Mouse (Mus musculus) right cerebral cortex, postnatal 25 days (tissue): ENCODE measurements around the gene Rassf5.
"Not testable (repeated sequence)": the region's sequence is repeated elsewhere in the genome, so short reads cannot be mapped to it uniquely, and the experiment has no call there.

Source experiments
- DNase-seq: peaks from one replicate; pipeline ENCODE4 v3.0.0; 2022

Rassf5 gene

DNA sequence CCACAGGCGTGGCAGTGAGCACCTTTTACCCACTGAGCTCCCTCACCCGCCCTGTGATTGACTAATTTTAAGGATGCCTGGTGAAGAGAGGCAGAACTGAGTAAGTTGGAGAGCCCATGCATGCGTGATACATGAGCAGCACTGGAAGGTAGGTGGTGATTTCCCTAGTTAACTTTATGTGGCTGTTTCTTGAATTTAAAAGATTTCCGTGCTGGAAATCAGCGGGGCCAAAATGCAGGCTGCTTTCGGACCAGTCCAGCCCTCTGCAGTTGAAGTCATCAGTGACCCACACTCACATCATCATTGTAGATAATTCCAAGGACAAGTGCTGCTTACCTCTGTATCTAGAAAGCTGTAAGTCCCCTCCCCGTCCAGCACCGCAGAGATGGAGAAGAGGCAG lies 69.2 kb downstream of the Rassf5 start:
- DNase-seq = no peak

DNA sequence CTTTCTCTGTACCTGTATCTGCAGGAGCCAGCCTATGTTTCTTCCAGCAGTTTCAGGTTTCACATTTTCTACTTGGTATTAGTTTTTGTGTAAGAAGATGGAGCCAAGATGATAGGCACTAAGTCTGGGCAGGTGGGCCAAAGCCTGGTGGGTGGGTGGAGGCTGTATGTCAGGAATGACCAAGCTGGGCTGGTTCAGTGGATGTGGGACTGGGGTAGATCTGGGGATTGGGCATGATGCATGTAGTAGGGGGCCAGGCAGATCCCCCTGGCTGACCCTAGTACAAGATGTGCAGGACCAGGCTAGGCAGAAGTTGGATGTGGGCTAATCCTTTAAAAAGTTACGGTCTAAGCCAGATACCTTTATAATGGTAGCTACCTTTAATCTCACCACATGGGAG lies 69.9 kb downstream of the Rassf5 start:
- DNase-seq = no peak

DNA sequence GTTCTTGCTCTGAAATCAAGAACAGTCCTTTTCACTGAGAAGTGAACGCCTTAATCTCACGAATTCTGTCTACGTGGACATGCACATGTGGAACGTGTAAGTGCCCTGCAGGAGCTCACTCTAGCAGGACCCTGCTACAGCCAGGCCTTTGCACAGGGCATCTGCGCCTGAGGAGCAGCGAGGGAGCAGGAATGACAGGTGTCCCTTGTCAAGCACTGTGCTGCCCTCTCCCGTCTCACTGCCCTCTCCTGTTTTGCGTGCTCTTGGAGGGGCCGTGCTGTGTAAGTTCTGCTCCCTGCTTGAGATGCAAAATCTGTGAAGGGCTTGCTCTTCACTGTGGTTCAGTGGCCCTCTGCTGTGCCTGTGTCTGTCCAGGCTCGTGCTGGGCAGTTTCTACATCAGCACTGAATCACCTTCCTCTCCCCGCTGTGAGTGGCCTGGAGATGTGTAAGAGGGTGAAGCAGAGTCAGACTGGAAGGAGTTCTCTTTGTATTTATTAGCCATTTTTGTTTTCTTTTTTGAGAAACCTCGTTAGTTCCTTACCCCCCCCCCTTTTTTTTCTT lies 70.7 kb downstream of the Rassf5 start:
- no peak for DNase-seq

DNA sequence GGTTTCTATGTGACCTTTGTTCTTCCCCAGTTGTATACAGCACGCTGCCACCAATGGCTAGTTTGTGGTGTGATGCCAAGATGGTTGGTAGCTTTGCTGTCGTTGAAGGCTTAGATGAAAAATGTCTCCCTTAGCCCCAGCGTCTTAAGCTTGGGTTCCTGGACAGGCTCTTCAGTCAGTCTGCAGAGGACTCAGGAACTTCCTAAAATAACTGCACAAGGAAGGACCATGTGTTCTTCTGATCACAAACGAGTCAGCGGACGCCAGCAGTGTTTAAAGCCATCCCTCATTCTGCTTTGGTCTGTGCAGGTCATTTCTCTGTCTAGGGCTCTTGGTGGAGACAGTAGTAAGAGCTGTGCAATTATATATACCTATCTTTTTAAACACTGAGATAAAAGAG lies 71.2 kb downstream of the Rassf5 start:
- DNase-seq = no peak

DNA sequence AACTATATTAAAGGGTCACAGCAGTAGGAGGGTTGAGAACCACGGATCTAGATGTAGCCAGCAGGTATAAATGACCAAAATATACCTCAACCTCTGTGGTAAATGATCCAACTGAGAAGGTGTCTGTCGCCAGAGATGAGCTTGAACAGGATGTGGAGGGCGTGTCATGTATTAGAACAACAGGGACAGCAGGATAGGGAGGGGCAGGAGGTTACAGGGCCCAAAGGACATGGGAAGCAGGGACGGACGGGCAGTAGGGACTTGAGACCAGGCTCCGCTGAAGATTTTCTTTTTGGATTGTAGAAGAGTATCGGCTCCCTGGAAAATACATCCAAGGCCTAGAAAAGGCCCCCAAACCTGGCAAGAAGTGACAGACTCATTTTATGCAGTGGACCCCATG lies 72.1 kb downstream of the Rassf5 start:
- DNase-seq = no peak

DNA sequence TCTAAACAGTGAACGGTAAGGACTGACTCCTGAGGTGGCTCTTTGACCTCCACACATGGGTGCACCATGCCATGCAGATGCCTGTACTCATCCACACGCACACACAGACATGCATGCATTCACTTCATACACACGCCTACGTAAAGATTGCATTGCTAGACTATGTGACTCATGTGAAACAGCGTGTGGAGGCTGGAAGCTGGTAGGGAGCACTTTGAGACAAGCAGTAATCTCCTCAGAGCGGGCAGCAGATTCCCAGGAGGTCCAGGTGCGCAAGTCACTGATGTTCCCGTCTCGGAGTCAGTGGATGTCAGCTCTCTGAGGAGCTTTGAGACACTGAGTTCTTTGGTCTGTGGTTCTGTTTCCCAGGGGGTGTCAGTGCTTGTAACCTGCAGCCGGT lies 77.4 kb downstream of the Rassf5 start:
- no peak for DNase-seq

DNA sequence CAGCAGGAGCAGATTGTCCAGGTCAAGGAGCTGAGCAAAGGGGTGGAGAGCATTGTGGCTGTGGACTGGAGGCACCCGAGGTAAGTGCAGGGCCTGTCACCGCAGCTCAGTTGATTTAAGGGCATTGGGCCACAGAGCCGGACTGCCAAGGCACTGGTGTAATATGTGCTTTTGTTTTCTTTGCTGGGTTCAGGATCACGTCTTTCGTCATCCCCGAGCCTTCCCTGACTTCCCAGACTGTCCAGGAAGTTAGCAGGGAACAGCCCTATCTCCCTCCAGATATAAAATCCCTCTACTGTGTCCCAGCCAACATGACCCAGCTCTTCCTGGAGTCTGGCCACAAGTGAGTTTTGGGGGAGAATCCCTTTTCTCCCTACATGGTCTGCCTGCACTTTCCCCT lies 80.6 kb downstream of the Rassf5 start:
- DNase-seq = no peak

DNA sequence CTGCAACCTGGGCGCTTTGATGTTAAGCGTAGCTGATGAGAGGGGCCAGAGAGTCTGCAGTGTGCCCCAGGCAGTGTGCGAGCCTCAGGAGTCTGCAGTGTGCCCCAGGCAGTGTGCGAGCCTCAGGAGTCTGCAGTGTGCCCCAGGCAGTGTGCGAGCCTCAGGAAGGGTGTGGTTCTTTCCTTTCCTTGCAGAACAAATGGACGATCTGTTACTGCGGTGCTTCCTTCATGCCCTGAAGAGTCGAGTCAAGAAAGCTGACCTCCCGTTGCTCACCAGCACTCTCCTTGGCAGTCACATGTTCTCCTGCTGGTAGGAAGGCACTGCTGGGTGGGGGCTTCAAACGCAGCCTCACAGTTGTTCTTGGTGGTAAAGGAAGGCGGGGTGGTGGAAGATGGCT lies 84.0 kb downstream of the Rassf5 start:
- DNase-seq = no peak

DNA sequence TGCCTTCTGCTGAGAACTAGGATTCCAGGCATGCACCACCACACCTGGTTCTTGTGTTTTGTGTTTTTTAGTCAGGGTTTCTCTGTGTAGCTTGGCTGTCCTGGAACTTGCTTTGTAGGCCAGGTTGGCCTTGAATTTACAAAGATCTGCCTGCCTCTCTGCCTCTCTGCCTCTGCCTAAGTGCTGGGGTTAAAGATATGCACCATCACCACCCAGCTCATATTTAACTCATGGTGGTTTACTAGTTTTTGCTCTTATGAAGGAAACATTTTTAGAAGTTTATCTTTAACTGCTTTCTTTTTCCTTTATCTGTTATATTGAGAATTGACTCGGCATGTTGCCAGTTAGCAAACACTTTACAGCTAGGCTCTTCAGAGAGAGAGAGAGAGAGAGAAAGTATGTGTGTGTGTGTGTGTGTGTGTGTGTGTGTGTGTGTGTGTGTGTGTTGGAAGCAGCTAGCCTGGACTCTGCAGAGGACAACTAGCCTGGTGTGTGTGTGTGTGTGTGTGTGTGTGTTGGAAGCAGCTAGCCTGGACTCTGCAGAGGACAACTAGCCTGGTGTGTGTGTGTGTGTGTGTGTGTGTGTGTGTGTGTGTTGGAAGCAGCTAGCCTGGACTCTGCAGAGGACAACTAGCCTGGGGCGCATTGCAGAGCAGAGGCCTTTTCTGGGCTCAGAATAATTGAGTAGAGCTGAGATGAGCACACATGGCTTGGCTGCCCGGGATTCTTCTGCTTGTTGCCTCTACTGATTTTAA lies 85.3 kb downstream of the Rassf5 start:
- not testable (repeated sequence) for DNase-seq

DNA sequence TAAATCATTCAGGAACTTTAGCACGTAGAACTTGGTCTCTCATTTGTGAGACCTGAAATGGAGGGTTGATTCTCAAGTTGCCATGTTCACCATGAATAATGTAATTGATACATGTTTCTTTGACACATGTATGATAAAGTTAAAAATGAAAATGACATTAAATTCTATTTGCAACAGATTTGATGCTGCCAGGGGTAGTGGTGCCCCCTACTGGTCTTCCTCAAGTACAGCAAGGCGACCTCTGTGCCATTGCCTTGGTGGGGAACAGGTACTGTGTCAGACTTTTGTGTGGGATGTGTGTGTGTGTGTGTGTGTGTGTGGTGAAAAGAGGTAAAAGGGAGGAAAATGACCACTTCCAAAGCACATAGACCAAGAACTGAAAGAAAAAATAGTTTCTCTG lies 89.6 kb downstream of the Rassf5 start:
- DNase-seq = no peak

DNA sequence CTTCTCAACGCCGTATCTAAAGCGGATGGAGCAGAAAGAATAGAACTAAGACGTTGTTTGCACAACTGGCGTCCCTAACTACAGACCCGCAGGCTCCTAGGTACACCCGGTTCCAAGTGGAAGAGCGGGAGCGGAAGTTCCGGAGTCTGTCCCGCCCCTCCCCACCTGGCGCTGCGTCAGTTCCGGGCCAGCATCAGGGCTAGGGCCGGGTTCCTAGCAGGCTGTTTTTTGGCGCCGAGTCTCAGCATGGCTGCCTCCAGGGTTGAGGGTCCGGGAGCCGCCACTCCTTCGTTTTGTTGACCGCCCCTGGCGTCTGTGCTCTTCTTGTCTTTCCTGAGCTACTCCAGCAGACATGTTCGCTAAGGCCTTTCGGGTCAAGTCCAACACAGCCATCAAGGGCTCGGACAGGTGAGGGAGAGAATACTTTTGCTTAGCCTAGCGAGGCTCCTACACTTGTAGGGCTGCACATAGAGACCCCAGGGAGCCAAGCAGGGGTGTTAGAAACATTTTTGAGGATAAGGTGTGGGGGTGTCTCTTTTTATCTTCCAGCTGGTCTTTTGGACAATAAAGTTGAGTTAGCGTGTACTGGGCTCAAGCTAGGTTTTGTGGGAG lies 91.9 kb downstream of the Rassf5 start, which contains the start of gene Eif2d:
Gene Eif2d, plus strand, starts transcription at position 164 of the 612 bp plus-strand sequence.
- peak; percentile 86 for DNase-seq

DNA sequence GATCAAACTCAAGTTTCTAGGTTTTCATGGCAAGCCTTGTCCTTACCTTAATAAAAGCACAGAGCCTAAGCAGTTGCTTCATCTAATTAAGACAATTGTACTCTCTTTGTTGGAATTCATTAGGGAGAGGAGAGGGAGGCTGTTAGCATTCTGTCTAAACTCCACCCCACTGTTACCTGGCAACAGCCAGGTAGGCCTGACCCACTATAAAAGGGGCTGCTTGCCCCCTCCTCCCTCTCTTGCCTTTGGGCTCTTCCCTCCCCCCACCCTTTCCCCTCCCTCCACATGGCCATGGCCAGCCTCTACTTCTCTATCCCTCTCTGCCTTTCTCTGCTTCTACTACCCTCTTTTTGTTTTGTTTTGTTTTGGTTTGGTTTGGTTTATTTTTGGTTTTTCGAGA lies 95.6 kb downstream of the Rassf5 start:
- no peak for DNase-seq

DNA sequence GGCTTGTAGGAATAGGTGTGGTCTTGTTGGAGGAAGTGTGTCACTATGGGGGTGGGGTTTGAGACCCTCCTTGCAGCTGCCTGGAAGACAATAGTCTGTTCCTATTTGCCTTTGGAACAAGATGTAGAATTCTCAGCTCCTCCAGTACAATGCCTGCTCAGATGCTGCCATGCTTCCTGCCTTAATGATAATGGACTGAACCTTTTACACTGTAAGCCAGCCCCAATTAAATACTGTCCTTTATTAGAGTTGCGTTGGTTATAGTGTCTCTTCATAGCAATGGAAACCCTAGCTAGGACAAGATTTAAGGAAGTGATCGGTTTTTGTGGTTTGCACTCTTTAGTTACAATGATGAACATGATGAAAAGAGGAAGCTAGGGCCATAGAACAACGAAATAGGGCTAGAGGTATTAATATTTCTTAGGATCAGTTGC lies 98.9 kb downstream of the Rassf5 start:
- DNase-seq = no peak

DNA sequence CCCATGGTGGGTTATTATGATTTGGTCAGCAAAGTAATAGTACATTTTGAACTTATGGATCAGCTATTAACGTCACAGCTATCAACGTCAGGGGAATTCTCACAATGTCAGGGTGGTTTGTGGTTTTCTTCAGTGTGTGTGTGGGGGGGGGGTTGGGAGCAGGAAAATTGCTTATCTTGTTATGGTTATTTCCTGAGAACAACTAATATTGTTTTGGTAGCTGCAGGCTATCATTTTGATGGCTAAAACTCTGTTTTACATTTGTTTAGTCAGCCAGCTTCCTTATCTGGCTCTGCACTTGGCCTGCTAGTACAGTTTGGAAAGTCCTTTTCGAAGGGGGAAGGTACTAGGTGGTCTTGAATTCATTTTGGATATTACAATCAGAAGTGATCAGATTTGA lies 99.8 kb downstream of the Rassf5 start:
- not testable (repeated sequence) for DNase-seq

DNA sequence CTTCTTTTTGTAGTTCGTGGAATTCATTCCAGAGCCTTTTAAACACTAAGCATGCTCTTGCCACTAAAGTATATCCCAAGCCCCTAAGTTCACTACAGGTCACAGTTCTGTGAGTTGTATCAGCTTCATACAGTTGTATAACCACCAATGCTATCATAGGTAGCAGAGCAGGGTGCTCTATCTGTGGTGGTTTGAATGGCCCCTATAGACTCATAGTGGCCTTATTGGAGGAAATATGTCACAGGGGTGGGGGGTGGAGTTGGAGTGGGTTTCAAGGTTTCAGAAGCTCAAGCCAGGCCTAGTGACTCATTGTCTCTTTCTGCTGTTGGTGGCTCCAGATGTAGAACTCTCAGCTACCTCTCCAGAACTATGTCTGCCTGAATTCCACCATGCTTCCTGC lies 102.6 kb downstream of the Rassf5 start:
- DNase-seq = no peak

DNA sequence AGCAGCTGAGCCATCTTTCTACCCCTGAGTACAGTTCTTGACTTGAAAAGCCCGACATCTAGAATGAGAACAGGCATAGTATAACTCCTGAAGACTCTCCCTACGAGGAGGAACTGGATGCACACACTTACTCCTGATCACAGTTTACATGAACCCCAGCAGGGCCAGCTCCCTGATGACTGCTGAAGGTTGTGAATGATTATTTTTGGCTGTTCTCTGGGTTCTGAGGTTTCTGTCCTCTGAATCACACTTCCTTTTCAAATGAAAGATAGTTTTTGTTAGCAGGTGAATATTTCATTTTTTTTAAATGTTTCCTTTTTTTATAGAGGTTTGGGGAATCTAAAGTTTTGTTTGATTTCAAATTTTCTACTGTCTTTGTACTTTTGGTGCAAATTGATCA lies 103.6 kb downstream of the Rassf5 start:
- DNase-seq = no peak

DNA sequence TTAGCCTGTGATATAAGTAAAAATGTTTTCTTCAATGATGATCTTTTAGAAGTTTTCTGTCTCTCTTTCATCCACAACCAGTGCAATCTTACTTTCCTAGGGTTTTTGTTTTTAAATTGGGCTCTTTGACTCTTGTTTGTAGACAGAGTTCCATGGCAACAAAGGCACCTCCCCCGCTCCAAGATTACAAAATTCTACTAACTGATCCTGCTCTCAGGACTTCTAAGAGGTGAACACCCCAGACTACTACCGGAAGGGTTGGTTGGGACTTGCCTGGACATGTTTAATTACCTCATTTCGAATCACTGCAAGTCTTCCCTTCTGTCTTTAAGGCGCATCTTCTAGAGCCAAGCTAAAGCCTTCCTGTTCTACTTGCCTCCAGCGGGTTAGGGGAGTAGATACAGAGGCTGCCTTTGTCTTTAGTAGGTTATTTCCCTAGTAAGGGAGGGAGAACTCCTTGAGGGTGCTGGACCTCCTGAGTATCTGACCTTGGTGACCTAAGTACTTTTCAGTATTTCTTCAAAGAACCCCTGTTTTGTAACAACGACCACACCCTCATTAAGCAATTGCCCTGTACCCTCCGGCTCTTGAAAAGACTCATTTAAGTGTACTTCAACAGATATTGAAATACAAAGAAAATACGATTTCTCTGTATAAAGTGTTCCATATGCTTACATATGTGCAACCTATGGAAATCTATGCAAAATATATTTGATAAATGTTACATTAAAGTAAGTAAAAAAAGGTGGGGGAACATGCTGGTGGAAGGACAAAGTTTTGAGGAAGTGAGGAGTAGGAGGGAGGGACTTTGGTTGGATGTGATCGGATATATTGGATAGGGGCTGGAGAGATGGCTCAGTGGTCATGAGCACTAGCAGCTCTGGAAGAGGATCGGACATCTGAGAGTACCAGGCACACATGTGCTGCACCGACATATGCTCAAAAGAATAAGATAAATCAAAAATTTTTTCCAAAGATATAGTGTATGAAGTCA lies 105.7 kb downstream of the Rassf5 start:
- no peak for DNase-seq

DNA sequence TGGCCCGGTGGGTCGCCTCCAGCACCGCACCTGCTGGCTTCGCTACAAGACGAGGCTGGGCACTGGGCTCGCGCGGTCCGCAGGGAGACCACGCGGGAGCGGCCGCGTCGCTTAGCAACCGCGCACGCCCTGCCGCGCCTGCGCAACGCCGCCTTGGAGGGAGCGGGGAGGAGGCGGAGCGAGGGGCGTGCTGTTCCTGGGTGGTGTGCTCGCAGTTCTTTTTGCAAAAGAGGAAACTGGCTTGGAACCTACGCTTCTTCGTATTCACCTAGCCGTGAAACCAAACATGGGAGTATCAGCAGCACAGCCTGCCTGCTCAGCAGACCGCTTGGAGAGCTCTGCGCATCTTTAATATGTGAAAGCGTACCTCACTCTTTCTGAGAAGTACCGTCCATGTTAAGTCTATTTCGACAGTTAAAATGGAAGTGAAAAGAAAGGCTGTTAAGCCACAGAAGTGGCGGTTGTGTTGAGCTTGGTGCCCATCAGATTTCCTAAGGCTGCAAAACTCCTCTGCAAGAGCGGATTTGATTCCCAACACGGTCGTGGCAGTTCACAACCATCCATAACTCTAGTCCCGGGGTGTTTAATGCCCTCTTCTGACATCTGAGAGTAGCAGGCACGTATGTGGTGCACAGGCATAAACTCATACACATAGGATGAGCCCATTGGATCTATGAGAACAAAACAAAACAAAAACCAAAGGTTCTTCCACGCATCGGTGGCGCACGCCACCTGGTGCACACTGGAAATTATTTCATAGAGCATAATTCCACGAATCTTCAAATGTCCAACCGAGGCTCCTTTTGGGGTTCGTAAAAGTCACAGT lies 106.7 kb downstream of the Rassf5 start, which contains the start of gene Dyrk3:
Gene Dyrk3, minus strand, starts transcription at position 150 of the 826 bp plus-strand sequence.
- DNase-seq = peak; percentile 95

DNA sequence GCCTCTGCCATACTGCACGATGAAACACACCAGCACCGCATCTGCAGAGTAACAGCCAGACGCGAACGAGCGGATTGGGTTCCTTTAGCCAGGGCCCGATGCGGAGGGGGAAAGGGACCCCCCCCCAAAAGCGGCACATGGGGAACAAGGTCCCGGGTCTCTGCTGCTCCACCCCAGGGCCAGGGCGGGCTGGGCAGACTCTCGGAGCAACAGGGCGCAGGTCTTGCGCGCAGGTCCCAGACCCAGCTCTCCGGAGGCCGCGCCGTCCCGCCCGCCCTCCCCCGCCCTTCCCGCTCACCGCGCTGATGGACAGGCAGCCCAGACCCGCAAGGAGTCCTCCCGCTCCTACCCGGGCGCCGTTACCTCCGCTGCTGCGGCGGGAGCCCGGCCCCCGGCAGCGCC lies 107.3 kb downstream of the Rassf5 start:
- DNase-seq = no peak

DNA sequence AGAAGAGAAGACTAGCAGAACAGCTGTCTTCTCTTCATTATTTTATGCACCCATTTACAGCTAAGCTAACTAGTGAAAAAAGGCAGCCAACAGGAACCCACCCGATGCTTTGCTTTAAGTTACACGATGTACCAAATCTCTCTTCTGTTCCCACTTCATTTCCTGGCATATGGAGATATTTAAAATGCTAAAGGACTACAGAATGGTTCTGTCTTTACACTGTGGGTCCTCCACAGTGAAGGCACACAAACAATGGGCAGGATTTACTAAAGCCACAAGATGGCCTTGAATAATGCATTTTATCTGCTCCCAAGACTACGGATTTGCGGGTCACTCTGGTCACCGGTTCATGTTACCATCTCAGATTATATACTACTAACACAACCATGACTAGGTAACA lies 107.9 kb downstream of the Rassf5 start:
- DNase-seq = no peak

DNA sequence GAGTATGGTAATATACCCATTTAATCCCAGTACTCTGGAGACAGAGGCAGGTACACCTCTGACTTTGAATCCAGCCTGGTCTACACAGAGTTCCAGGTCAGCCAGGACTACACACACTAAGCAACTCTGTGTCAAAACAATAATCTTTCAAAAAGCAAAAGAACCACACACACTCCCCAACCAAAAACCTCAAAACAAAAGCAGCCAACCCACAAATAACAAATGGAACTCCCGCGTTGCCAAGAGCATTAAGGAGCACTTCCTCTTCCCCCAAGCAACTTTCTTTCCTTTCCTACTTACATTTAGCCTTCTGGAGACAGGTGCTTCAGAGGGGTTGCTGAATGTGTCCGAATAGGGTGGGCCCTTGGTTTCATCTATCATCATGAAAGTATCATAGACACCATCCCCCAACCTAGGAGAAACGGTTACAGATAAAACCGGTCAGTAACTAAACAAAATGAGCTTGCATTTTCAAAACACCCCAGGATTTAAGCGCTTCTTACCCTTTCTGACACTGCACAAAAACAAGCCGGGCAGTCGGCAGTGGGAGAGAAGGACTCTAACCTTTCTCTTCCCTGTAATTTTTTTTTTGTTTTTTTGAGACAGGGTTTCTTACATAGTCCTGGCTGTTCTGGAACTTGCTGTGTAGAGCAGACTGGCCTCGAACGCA lies 109.0 kb downstream of the Rassf5 start:
- DNase-seq = no peak
